Mouse (Mus musculus) kidney, embryonic 14.5 days (tissue): ENCODE data around the gene Hoxb1. TPM values are rescaled to one million over a fixed set of nuclear protein-coding genes. Genes with fewer than 3 reads are reported as not detected.

Experiments
- ATAC-seq: fragments of 200-750 bp; cut with Nextera tagmentation; 2 replicates; pipeline ENCODE4 v1.8.0; 2017; ENCODE audit warnings: moderate number of reproducible peaks, mild to moderate bottlenecking, moderate TSS enrichment, moderate library complexity; ENCODE audit not compliant: low FRiP score, low TSS enrichment
- H3K27ac ChIP-seq: fragments of 300-500 bp; sonication (generic); 2 replicates; pipeline ENCODE4 v1.5.1; 2014; ENCODE audit warnings: low read depth, mild to moderate bottlenecking, low read length, moderate library complexity, mixed read lengths
- H3K27me3 ChIP-seq: fragments of 300-500 bp; sonication (generic); 2 replicates; pipeline ENCODE4 v1.6.1; 2014; ENCODE audit warnings: mild to moderate bottlenecking, low read length; ENCODE audit not compliant: control insufficient read depth, insufficient read depth
- H3K36me3 ChIP-seq: fragments of 300-500 bp; sonication (generic); 2 replicates; pipeline ENCODE4 v1.6.1; 2014; ENCODE audit warnings: low read length, mixed read lengths; ENCODE audit not compliant: control insufficient read depth, insufficient read depth
- H3K4me1 ChIP-seq: fragments of 300-500 bp; sonication (generic); 2 replicates; pipeline ENCODE4 v1.6.1; 2014; ENCODE audit warnings: low read length, mixed read lengths; ENCODE audit not compliant: control insufficient read depth, insufficient read depth
- H3K4me2 ChIP-seq: fragments of 300-500 bp; sonication (generic); replicated peaks from 2 replicates; pipeline ENCODE4 v1.6.1; 2014; ENCODE audit warnings: low read depth, mild to moderate bottlenecking, low read length
- H3K4me3 ChIP-seq: fragments of 300-500 bp; sonication (generic); 2 replicates; pipeline ENCODE4 v1.5.1; 2014; ENCODE audit warnings: mild to moderate bottlenecking, low read length
- H3K9ac ChIP-seq: fragments of 300-500 bp; sonication (generic); 2 replicates; pipeline ENCODE4 v1.6.1; 2014; ENCODE audit warnings: low read depth, mild to moderate bottlenecking, low read length, moderate library complexity
- H3K9me3 ChIP-seq: fragments of 300-500 bp; sonication (generic); 2 replicates; pipeline ENCODE4 v1.6.1; 2016; ENCODE audit warnings: low read length; ENCODE audit not compliant: control insufficient read depth
- WGBS: fragments of 180-500 bp; shearing (Covaris S2); extraction: QIAGEN DNeasy Blood & Tissue Kit; methylation state at CpG from one replicate; pipeline ENCODE4 v1.1.7; 2014; 5-methylcytosine and 5-hydroxymethylcytosine counted together
- polyA plus RNA-seq: library from polyadenylated mRNA; unstranded; fragments of >200 nt; fragmentation: Nextera tagmentation; extraction: Ambion mirVana; gene quantifications from 2 replicates; pipeline ENCODE4 v1.2.1, GENCODE M21; 2014

Hoxb1 gene
- polyA plus RNA-seq, 1 experiment from 2014 or later: 0.37 TPM

DNA sequence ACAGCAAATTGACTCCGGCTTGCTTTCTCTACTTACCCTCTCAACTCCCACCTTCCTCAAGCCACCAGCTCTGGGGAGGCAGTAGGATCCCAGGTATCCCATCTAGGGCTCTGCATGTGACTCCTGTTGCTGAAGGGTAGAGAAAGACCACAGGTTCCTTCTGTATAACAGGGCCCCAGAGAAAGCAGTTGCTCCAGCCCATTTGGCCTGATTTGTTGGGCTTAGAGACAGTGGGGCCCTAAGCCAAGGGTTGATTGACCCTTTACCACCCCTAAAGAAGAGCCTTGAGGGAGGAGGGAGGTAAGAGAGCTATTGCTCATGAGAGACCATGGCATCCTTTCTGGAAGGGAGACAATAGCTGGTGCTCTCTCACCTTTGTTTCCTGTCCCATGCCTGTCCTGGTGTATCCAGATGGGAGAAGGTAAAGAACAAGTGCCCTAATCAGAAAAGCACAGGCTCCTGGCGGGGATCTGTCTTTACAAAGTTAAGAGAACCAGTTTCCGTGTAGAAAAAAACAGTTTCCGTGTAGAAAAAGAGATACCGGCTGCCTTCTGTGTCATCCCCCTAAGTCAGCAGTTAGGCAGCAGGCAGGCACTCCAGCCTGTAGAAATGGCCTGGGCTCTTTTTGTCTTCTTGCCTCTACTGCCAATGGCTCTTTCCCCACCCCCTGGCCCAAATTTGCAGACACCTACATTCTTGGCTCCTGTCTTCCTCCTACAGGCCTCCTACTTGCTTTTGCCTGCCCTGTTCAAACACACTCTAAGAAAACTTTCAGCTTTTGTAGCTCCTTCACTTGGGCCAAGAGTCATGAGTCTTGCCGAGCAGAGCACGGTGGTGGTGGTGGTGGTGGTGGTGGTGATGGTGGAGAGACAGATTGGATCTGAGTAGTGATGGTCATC, 26.3 kb upstream of the Hoxb1 start:
- Histone ChIP-seq H3K9me3 (no peaks in the 10 kb centered on the region), H3K27ac (peak overlapping the region; percentile 100), H3K27me3 (no peaks in the 10 kb centered on the region), H3K4me2 (peak overlapping the region; percentile 73), H3K4me3 (no peak overlapping the region), H3K4me1 (peaks cover 87% of the 10 kb centered on the region), H3K36me3 (peaks cover 31% of the 10 kb centered on the region), H3K9ac (peak overlapping the region; percentile 77; the same call in 1 of the 2 replicates)
- WGBS: 25% methylated on average over 7 of the region's 7 CpGs
- no peak for ATAC-seq

DNA sequence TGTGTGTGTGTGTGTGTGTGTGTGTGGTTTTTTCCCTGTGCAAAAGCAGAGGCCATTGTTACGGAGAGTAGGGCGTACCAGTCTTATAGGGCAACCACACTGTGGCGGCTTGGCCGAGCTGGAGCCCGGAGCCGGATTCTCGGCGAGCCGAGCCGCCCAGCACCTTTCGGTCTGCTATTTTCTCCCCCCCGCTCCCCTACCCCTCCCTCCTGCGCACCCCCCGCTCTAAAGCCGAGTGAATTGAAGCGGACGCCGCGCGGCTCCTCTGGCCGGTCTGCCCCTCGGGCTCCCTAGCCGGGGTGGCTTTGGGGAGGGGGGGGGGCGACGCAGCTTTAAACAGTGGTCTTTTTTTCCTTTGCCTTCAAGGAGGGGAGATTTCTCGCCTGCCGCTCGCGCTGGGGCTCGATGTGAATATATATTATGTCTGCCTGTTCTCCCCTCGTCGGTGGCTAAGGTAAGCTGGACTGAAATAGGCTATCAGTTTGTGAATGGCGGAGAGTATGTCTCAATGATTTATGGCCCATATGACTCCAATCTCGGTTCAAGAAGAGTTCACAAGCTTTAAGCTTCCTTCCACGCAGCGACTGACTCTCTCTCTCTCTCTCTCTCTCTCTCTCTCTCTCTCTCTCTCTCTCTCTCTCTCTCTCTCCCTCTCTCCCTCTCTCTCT, 24.7 kb upstream of the Hoxb1 start:
- Histone ChIP-seq H3K4me1 (peaks cover 87% of the 10 kb centered on the region), H3K4me3 (peak overlapping the region; percentile 37), H3K9ac (peak overlapping the region; percentile 77), H3K9me3 (no peaks in the 10 kb centered on the region), H3K27me3 (no peaks in the 10 kb centered on the region), H3K4me2 (peak overlapping the region; percentile 73), H3K36me3 (peaks cover 38% of the 10 kb centered on the region), H3K27ac (peak overlapping the region; percentile 100)
- WGBS: under 1% methylated on average over 31 of the region's 36 CpGs
- peak; percentile 77 for ATAC-seq

DNA sequence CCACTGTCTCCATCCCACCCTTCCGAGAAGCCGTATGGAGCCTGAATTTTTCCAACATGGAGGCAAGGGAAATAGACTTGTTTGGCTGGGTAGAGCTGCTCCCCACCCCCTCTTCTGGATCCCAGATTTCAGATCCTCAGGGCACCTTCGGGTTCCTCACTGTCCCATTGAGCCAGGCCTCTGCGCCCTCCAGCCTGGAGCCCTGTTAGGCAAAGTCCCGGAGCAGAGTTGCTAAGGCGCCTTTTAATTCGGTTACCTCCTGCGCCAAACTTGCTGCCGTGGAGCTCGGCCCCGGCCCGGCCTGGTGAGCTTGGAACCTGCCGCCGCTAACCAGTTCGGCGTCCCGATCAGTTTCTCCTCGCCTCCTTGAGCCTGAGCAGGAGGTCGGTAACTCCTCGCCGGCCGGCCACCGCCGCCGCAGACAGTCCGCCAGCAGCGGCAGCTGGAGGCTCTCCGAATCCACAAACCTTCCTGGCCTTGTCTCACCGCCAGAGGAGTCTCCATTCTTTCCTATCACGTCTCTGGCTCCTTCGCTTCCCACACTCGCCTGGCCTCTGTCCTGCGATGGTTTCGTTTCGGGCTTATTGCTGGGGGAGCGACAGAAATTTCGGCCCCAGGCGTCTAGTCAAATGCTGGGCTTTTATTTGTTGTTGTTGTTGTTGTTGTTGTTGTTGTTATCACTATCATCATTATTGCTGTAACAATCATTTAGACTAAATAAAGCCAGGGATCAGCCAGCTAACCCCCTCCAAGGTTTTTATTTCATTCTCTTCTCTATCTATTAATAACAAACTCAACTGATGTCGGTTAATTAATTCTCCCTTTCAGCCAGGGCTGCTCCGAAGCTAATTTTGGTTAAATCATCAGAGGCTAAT, 23.6 kb upstream of the Hoxb1 start:
- Histone ChIP-seq H3K27me3 (no peaks in the 10 kb centered on the region), H3K27ac (peak overlapping the region; percentile 100)

DNA sequence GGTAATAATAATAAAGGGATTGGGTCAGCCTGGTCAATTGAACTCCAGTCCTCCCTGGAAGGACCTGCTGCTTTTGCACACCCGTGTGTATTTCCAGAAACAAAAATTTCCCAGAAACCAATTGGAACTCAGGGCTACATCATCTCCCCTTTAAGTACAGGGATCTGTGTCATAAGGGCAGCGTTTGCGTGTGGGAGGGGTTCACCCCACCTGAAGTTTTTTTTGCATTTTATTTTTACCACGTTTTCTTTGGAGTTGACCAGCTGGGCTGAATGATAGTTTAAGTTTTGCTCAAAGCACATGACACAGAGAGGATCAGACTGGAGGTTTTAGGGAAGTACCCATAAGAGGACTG, 23.0 kb upstream of the Hoxb1 start:
- Histone ChIP-seq H3K4me2 (peak overlapping the region; percentile 73), H3K27ac (peak overlapping the region; percentile 100), H3K9ac (peak overlapping the region; percentile 77; the same call in 1 of the 2 replicates), H3K4me1 (peaks cover 85% of the 10 kb centered on the region), H3K9me3 (no peaks in the 10 kb centered on the region), H3K36me3 (peaks cover 43% of the 10 kb centered on the region), H3K27me3 (no peaks in the 10 kb centered on the region), H3K4me3 (peak overlapping the region; percentile 37)
- ATAC-seq: no peak
- 10% methylated on average over 4 of the region's 4 CpGs for WGBS

More for the DNA sequence above, 23.6 kb upstream of the Hoxb1 start:
- no peak for ATAC-seq
- Histone ChIP-seq H3K9me3 (no peaks in the 10 kb centered on the region), H3K4me2 (peak overlapping the region; percentile 73), H3K36me3 (peaks cover 43% of the 10 kb centered on the region), H3K4me3 (peak overlapping the region; percentile 37), H3K4me1 (peaks cover 87% of the 10 kb centered on the region), H3K9ac (peak overlapping the region; percentile 77)
- WGBS: 2% methylated on average over 40 of the region's 40 CpGs

DNA sequence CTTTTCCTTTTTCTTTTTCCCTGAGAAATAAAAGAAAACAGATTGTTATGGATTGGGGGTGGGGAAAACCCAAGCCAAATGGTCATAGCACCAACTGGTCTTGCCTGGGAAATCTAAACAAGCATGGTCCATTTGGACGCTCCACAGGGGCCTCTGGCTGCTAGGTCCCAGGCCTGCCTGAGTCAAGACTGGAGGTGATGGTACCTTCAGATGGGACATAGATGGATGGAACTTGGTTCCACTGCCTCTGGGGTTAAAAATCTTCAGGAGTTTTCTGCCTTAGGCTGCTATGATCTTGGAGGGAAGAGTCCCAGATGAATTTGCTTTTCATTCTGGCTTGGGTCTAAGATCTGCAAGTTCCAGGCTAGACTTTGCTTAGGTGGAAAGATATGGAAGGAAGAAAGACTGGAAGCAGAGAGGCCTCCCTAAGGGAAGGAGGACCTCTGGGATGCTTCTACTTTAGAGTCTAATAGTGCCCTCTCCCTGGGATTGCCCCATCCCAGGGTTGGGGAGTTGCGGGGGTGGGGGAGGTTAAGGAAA, 22.3 kb upstream of the Hoxb1 start:
- H3K36me3 ChIP-seq: peaks cover 37% of the 10 kb centered on the region
- H3K9me3 ChIP-seq: no peaks in the 10 kb centered on the region
- no peak for ATAC-seq
- H3K4me1 ChIP-seq: peaks cover 84% of the 10 kb centered on the region
- H3K27ac ChIP-seq: peak overlapping the region; percentile 100
- H3K27me3 ChIP-seq: no peaks in the 10 kb centered on the region
- peak overlapping the region; percentile 73 for H3K4me2 ChIP-seq
- WGBS: 23% methylated on average over 2 of the region's 2 CpGs
- H3K9ac ChIP-seq: peak overlapping the region; percentile 77; the same call in 1 of the 2 replicates
- H3K4me3 ChIP-seq: peak overlapping the region; percentile 6; the same call in 1 of the 2 replicates

DNA sequence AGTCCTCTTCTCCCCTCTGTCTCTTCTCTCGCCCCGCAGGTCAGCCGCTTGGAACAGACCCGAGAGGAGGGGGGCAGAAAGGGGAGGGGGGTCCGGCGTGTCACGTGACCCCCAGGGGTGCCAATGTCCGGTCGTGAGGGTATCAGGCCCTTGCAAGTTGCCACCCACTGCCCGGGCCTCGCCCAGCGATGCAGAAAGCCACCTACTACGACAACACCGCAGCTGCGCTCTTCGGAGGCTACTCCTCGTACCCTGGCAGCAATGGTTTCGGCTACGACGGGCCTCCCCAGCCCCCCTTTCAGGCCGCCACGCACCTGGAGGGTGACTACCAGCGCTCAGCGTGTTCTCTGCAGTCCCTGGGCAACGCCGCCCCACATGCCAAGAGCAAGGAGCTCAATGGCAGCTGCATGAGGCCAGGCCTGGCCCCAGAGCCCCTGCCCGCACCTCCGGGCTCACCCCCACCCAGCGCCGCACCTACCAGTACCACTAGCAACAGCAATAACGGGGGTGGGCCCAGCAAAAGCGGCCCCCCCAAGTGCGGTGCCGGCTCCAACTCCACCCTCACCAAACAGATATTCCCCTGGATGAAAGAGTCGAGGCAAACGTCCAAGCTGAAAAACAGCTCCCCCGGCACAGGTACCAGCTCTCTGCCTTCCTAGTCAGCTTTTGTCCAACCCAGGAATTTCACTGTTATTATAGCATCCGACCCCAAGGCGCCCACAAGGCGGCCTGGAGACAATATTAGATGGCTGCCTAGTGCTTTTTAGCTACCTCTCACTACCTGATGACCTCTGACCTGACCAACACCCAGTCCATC, 21.3 kb upstream of the Hoxb1 start:
- no peaks in the 10 kb centered on the region for H3K27me3 ChIP-seq
- H3K9ac ChIP-seq: peak overlapping the region; percentile 77
- peaks cover 84% of the 10 kb centered on the region for H3K4me1 ChIP-seq
- peaks cover 37% of the 10 kb centered on the region for H3K36me3 ChIP-seq
- ATAC-seq: peak; percentile 17; the same call in 1 of the 2 replicates
- no peaks in the 10 kb centered on the region for H3K9me3 ChIP-seq
- H3K4me3 ChIP-seq: peak overlapping the region; percentile 26; the same call in 1 of the 2 replicates
- H3K4me2 ChIP-seq: peak overlapping the region; percentile 73
- 13% methylated on average over 40 of the region's 40 CpGs for WGBS
- peak overlapping the region; percentile 100 for H3K27ac ChIP-seq

DNA sequence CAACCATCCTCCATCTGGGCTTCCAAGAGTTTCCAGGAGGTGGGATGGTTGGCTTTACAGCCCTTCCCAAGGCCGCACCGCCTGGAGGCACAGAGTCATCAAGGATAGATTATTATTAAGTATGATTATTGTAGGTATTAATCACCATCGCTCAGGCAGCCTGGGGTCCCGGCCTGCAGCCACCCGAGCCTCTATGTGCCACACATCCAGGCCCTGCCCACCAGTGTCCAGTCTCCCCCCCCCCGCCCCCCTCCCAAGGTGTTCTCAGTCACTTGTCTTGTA, 20.7 kb upstream of the Hoxb1 start:
- Histone ChIP-seq H3K27ac (peak overlapping the region; percentile 100), H3K4me2 (peak overlapping the region; percentile 73), H3K27me3 (no peaks in the 10 kb centered on the region), H3K4me3 (peak overlapping the region; percentile 26; the same call in 1 of the 2 replicates), H3K9me3 (no peaks in the 10 kb centered on the region), H3K4me1 (peaks cover 84% of the 10 kb centered on the region), H3K36me3 (peaks cover 37% of the 10 kb centered on the region), H3K9ac (peak overlapping the region; percentile 77)
- 19% methylated on average over 6 of the region's 6 CpGs for WGBS
- ATAC-seq: no peak
